Mouse (Mus musculus): ENCODE results near the gene Dclk1.

Dclk1 gene

GRCm38 (mm10) chr3:55266091-55266490 lies 23.9 kb downstream of the Dclk1 start:
- no peak for DNase-seq

DNA sequence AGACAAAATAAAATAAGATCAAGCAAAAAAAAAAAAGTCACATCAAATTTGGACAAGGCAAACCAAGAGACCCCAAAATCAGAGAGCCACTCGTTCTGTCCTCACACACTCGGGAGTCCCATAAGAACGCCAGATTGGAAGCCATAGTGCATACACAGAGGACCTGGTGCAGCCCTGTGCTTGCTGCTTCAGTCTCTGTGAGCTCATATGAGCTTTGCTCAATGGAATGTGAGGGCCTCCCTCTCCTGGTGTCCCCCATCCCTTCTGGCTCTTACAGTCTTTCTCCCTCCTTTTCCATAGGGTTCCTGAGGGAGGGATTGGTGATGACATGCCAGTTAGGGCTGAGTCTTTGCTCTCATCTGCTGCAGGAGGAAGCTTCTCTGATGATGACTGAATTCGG lies 27.6 kb downstream of the Dclk1 start:
- no peak for DNase-seq

DNA sequence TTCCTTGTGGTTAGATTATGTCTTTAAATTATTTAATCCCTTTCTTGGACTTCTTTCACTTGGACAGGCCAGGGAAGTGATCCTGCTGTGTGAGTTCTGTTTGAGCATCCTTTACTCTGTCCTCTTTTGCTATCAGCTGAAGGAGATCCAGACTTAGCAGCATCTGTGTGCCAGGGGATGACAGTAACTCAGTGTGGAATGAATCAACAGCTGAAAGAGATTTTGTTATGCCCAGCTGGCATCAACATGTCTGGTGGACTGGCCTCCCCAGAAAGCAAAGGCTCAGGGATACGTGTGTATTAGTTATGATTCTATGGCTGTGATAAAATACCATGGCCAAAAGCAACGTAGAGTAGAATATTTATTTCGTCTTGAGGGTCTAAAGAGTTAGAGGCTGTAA lies 28.2 kb downstream of the Dclk1 start:
- no peak for DNase-seq

GRCm38 (mm10) chr3:55270920-55271319 lies 28.8 kb downstream of the Dclk1 start:
- no peak for DNase-seq

DNA sequence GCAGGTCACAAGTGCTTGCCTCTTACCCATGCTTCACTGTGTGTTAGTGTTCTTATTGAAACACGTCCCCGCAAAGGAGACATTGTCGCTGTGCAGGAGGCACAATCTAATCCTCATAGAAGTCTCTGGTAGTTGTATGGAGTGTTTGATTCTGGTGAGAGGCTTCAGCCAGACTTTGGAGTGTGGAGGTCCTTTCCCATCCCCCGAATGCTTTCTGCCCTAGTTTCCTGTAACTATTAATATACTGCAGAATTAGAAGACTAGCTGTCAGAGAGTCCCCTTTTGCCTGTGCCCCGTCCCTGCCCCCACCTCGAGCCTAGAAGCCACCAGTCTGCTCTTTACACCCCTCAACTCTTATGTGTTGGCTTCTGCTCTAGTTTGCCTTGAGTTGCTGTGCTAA lies 30.4 kb downstream of the Dclk1 start:
- DNase-seq, result no peak

- no peak for DNase-seq
Measured at GRCm38 (mm10) chr3:55276446-55276845, 34.3 kb downstream of the Dclk1 start.

GRCm38 (mm10) chr3:55276851-55277250 lies 34.7 kb downstream of the Dclk1 start:
- no peak for DNase-seq

DNA sequence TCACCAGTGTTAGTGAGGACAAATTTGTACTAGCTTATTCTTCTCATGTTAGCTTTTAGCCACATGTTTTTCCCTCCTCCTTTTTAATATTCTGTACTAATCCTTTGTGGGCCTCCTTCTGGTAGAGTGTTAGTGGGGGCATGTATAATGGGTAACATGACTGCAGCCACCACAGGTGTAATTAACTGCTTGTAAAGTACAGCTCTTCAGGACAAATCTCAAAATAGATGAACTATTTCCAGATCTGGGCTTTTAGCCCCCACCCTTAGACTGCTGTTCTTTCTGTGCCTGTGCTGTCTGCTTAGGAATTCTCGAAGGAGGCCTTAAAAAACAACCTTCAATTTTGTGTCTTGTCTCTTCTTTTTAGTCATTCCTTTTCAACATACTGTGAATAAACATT lies 35.7 kb downstream of the Dclk1 start:
- no peak for DNase-seq

GRCm38 (mm10) chr3:55279923-55280322 lies 37.8 kb downstream of the Dclk1 start:
- no peak for DNase-seq

DNA sequence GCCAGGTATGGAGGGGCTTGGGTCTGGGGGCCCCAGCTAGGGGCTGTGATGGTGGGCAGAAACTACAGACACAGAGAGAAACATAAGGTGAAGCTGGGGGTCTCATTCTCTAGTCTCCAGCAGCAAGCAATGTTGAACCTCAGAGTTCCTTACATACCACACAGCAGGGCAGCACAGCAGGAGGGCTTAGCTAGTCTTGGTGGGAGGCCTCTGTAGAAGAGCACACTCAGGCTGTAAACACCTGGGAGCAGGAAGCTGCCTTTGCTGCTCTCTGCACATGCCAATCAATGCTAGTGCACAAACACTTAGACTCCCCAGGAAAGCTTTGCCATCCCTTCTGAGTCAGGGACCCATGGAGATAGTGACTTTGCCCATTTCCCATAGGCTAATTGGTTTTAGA lies 38.3 kb downstream of the Dclk1 start:
- DNase-seq, result no peak

DNA sequence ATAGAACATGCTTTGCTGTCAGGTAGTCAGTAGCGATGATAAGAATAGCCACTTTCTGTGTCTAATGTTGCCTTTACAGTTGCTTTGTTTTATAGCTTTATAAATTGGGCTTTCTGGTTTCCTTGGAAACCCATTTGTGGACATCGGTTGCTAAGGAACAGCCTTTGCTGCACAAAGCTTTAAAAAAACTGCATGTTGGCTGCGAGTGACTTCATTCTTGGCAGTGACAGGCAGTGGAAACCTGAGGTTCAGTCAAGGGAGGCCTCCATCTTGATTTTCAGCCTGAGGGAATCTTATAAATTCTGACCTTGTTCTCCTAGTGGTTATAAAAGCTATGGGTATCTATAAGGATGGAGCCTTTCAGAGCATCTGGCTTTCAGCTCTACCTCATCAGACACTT lies 42.1 kb downstream of the Dclk1 start:
- no peak for DNase-seq

- no peak for DNase-seq
Measured at GRCm38 (mm10) chr3:55288726-55289125, 46.6 kb downstream of the Dclk1 start.

- no peak for DNase-seq
Measured at GRCm38 (mm10) chr3:55291964-55292363, 49.8 kb downstream of the Dclk1 start.

DNA sequence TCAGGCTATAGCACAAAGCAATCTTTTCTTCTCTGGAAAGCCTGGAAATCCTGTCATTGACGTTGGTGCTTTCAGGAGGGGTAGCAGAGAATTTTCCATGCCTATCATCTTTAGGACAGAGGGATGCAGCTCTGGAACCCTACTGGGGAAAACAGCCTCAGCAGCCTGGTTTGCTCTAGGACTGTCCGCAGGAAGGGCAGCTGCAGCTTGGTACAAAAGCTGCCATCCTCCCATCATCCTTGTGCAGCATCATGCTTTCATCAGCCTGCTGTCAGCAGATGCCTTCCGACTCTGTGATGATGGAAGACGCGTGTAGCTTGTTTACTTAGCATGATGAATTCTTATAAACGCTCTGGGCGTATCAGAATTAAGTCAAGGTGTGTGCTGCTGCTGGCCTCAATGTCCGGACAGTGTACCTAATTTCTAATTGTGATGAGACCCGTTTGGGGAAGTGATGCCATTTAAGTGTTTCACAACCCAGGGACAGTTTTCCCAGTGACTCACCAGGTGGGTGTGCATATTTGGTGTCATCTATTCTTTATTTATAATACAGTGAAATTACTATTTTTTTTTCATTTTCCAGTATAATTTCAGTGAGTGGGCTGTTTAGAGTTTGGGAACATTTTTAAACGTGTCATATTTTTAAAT lies 50.7 kb downstream of the Dclk1 start:
- no peak for DNase-seq

- DNase-seq, result no peak
Measured at GRCm38 (mm10) chr3:55305653-55306052, 63.5 kb downstream of the Dclk1 start.

- DNase-seq, result no peak
Measured at GRCm38 (mm10) chr3:55307553-55308177, 65.5 kb downstream of the Dclk1 start.

GRCm38 (mm10) chr3:55309961-55310360 lies 67.8 kb downstream of the Dclk1 start:
- DNase-seq, result no peak

DNA sequence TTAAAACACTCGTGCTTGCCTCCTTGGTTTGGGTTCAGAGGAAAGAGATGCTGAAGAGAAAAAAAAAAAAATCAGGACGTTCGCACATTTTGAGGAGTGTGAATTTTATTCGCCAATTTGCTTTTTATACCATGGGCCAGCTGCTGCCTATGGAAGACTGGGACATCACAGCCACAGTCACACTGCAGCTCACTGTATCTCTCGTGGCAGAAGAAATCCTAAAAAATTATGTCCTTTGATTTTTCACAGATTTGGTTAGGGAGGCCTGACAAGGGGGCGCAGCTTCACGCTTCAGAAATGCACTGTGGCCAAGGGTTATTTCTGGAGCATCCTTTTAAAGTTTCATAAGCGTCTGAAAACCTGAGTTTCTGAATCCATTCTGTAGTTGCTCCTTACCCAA lies 73.7 kb downstream of the Dclk1 start:
- no peak for DNase-seq

DNA sequence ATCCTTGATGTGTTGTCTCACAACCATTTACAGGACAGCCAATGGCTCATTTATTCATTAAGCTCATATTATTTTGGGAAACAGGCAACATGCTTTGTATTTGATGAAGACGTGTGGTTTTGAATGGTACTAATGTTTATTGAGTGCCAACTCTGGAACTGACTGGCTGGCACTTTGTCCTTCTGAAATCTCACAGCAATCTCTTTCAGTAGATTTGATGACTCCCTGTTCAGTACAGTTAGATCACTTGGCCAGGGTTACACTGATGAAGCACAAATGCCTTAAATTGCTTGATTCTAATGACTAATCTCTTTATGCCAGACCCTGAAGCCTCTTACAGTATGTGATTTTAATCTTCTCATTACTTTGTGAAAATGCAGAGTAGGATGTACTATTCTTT lies 75.9 kb downstream of the Dclk1 start:
- DNase-seq, result no peak

- no peak for DNase-seq
Measured at GRCm38 (mm10) chr3:55320572-55320971, 78.4 kb downstream of the Dclk1 start.

DNA sequence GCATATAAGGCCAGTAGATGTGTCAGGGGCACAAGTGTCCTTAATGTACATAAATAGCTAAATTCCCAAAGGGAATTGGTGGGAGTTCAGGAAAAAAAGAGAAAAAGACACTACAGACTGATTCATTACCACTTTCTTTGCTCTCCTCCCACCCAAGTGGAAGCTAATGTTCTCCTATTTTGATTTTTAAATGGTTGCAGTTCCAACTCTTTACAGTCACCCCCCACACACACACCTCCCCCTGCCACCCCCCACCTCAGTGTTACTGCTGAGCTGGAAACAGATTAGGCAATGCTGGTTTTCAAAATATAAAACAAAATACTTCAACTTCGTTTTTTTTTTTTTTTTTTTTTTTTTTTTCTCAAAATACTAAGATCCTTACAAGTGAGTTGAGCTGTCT lies 81.9 kb downstream of the Dclk1 start:
- no peak for DNase-seq

DNA sequence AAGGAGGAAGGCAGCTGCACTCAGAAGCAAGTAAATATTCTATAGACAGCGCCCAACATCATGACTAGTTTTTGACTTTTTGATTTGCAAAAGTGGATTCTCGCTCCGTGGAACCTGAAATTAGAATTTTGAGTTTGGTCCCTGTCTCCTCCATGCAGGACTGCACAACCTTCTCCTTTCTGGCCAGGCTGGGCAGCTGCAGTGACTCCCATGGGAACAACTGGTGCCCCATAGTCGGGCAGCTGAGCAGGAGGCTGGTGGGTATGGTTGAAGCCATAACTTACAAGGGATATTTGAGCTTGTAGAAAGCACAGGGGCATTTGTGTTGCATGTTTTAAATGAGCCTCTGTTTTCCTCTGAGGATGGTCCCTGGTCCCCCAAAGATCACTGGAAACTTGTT lies 88.3 kb downstream of the Dclk1 start:
- DNase-seq, result no peak

DNA sequence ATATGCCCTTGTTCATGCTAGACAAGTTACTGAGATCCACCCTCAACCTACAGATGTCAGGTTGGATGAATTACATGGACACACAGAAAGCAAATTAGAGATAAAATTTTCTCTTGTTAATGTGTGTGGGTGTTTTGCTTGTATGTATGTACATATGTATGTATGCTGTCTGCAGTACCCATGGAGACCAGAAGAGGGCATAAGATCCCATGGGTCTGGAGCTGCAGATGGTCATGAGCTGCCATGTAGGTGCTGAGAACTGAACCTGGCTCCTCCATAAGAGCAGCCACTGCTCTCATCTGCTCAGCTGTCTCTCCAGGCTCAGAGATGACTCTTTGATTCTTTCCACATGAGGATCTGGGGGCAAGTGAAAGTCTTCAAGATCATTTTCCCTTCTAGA lies 89.5 kb downstream of the Dclk1 start:
- DNase-seq, result no peak

DNA sequence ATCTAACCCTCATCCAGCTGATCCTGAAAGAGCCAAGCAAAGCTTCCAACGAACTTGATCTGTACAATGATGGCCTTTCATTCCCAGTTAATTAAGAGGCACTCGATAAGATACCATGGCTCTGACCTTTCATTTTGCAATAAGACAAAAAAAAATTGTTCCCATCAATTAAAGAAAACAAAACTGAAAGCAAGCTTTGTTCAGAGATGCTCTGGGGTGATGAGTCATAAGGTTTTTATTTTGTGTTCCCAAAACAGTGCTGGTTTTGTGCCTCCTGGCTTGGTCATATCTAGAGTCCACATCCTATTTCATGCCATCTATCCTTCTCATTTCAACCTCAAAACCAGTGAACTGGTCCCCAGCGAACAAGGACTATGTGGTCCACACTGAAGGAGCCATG lies 91.3 kb downstream of the Dclk1 start:
- DNase-seq, result no peak

DNA sequence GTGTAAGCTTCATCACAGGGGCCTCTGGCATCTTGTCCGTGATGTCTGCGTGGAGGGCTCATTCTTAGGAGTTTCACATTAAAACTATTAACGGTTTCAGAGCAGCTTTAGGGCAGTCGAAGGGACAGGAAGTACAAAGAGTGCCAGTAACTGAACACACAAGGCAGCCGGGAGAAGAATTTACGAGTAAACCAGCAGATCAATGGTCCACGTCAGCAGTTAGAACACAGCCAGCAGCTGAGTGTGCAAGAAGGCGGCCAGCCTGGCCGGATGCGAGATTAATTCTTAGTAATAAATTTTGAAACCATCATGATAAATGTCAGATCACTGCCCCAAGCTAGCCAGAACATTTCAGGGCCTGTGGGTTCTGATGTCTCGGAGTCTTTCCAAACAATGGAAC lies 94.7 kb downstream of the Dclk1 start:
- no peak for DNase-seq

Data from B cell, adult 2 months (primary cell).